Mouse (Mus musculus) olfactory bulb, adult 2 months (tissue): ENCODE measurements at regions not wholly inside any gene's neighbourhood (a gene's known extent, or its start where the extent isn't known, plus 50 kb on each side); places are given as distances from the start of the nearest gene placed in this dataset.
A peak's percentile ranks its signal among the peaks of the same experiment; 100 is the strongest.

Experiments used
- H3K27ac ChIP-seq: fragments of 200-500 bp; 2 replicates; pipeline ENCODE4 v1.5.1; 2012; ENCODE audit warnings: low read depth, low read length; ENCODE audit not compliant: insufficient read depth
- H3K4me1 ChIP-seq: fragments of 200-500 bp; 2 replicates; pipeline ENCODE4 v1.6.1; 2012; ENCODE audit warnings: low read length; ENCODE audit not compliant: control insufficient read depth, insufficient read depth
- H3K4me3 ChIP-seq: fragments of 200-500 bp; 2 replicates; pipeline ENCODE4 v1.5.1; 2012; ENCODE audit warnings: mild to moderate bottlenecking, low read depth, low read length, moderate library complexity; ENCODE audit not compliant: insufficient read depth
- CTCF ChIP-seq: fragments of 200-500 bp; IDR thresholded peaks from 2 replicates; pipeline ENCODE4 v1.5.1; 2012; ENCODE audit warnings: low read depth, mild to moderate bottlenecking, low read length, moderate library complexity; ENCODE audit not compliant: insufficient read depth
- POLR2A ChIP-seq: fragments of 200-500 bp; IDR thresholded peaks from 2 replicates; pipeline ENCODE4 v1.6.1; 2012; ENCODE audit warnings: mild to moderate bottlenecking, low read depth, low read length, moderate library complexity; ENCODE audit not compliant: insufficient read depth
- WGBS: fragments of 180-500 bp; shearing (Covaris S2); methylation state at CpG from one replicate; pipeline ENCODE4 v1.1.7; 2018; 5-methylcytosine and 5-hydroxymethylcytosine counted together

DNA sequence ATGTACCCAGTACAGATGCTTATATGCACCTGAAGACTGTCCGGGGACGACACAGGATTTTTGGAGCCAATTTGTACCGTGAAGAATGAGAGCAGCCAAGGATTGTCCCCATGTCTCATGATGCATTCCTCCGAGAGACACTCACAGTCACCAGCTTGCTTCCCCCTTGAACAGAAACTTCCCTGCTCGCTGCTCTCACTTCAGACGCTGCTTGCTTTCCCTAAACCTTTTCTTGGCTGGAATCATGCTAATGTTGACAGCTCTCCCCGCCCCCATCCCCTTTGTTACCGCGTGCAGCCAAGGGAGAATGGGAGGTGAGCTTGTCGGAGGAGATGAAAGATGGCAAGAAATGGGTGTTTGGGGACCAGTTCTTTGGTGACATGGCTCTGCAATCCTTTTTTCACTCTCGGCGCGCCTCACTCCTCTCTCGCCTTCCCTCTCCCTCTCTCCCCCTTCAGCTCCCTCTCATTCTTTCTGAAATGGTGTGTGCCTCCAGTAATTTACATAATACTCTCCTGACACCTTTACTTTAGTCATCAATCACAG lies 661.9 kb downstream of the Bcl11a start:
- TF ChIP-seq POLR2A (no peak), CTCF (no peak)
- H3K27ac ChIP-seq = peak overlapping the region; percentile 81
- peaks cover 12% of the 10 kb centered on the region for H3K4me1 ChIP-seq
- peak overlapping the region; percentile 28 for H3K4me3 ChIP-seq
- WGBS = 10% methylated on average over 14 of the region's 14 CpGs

GRCm38 (mm10) chr11:24740466-24740865 lies 662.6 kb downstream of the Bcl11a start:
- H3K4me1 ChIP-seq = peaks cover 12% of the 10 kb centered on the region
- WGBS = 67% methylated on average over 2 of the region's 2 CpGs
- TF ChIP-seq CTCF (no peak), POLR2A (no peak)
- H3K4me3 ChIP-seq = no peak overlapping the region
- peak overlapping the region; percentile 81; the same call in 1 of the 2 replicates for H3K27ac ChIP-seq

DNA sequence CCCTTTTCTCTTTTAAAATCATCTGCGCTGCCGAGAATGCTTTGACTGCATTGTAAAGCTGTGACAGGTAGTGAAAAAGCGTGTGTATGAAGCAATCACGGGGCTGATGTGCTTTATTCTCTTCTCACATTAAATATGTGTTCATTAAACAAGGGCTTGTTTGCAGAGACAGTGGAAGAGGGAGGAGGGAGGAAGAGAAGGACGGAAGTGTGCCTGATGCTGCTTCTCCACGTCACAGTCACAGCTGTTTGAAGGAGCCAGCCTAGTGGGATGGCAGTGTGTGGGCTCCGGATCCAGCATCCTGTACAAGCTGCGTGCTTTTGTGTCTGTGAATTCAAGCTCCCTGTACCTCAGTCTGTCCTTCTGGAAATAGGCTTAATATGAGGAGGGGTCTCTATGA lies 664.7 kb downstream of the Bcl11a start:
- WGBS = 29% methylated on average over 8 of the region's 8 CpGs
- TF ChIP-seq POLR2A (no peak), CTCF (no peak)
- H3K4me1 ChIP-seq = peaks cover 12% of the 10 kb centered on the region
- H3K4me3 ChIP-seq = no peak overlapping the region
- peak overlapping the region; percentile 47 for H3K27ac ChIP-seq

- TF ChIP-seq POLR2A = no peak
- no peak for TF ChIP-seq CTCF
- H3K4me3 ChIP-seq = no peak overlapping the region
- peak overlapping the region; percentile 47 for H3K27ac ChIP-seq
- 87% methylated on average over 1 of the region's 1 CpGs for WGBS
- H3K4me1 ChIP-seq = peaks cover 11% of the 10 kb centered on the region
Observed at GRCm38 (mm10) chr11:24743439-24743838, 665.6 kb downstream of the Bcl11a start.

- Histone ChIP-seq H3K27ac (no peak overlapping the region), H3K4me3 (no peak overlapping the region), H3K4me1 (peaks cover 4% of the 10 kb centered on the region)
- 90% methylated on average over 4 of the region's 4 CpGs for WGBS
- TF ChIP-seq POLR2A = no peak
- TF ChIP-seq CTCF = no peak
Observed at GRCm38 (mm10) chr11:24745841-24746240, 668.0 kb downstream of the Bcl11a start.

GRCm38 (mm10) chr11:24750144-24750779 lies 672.4 kb downstream of the Bcl11a start:
- H3K4me1 ChIP-seq = no peaks in the 10 kb centered on the region
- no peak for TF ChIP-seq CTCF
- no peak for TF ChIP-seq POLR2A
- 54% methylated on average over 7 of the region's 7 CpGs for WGBS
- H3K27ac ChIP-seq = no peak overlapping the region
- no peak overlapping the region for H3K4me3 ChIP-seq

DNA sequence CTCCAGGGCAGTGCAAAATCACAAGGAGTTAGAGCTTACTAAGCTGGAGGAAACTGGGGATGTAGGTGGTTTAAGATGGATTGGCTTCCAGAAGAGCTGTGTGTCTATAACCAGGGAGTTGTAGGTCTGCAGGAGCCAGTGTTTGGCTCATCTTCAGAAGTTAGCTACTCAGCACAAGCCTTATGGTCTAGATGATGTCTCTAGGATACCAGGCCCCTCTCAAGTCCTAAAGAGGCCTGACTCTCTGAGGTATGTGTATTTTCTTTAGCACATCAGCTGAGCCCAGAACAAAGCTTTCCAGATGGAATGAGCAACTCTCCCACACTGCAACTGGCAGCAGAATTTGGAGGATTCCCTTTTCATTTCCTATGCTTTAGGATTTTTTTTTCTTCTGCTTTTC lies 680.3 kb downstream of the Bcl11a start:
- H3K4me3 ChIP-seq = no peak overlapping the region
- no peak overlapping the region for H3K27ac ChIP-seq
- TF ChIP-seq POLR2A (no peak), CTCF (no peak)
- peaks cover 4% of the 10 kb centered on the region; the same call in 1 of the 2 replicates for H3K4me1 ChIP-seq

DNA sequence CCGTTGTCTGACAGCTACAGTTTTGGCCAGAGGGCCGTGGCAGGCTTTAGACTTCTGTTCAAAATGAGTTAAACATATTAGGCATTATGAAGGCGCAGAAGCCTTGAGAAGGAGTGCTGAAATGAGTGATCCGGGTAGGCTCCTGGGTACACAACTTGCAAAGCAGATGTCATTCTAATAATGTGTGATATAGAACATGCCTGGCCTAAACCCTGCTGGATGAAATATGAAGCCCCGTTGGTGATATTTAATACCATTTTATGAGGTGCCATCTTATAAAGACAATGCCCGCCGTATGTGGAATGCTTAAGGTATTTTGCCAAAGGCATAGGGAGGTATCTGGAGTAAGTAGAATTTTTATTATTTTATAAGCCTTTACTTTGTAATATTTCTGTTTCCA lies 705.6 kb downstream of the Bcl11a start:
- H3K4me3 ChIP-seq = no peak overlapping the region
- WGBS = 89% methylated on average over 7 of the region's 7 CpGs
- TF ChIP-seq POLR2A (no peak), CTCF (no peak)
- H3K4me1 ChIP-seq = no peaks in the 10 kb centered on the region
- no peak overlapping the region for H3K27ac ChIP-seq

DNA sequence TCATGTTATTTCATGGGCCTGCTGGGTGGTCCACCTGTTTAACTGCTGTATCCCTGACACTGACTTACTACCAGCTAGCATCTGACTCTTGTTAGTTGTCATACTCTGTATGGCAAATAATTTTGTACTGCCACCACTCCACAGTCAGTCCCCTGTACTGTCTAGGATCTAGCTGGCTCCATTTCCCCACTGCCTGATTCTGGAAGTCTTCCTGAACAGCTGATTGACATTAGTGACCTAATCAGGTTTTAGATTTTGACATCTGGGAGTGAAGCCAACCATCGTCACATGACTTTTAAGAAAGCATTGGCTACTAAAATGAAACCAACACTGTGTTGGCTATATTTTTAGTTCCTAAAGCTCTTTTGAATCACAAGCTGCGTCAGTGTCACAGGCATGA lies 711.3 kb downstream of the Bcl11a start:
- 74% methylated on average over 2 of the region's 2 CpGs for WGBS
- TF ChIP-seq POLR2A (no peak), CTCF (no peak)
- no peaks in the 10 kb centered on the region for H3K4me1 ChIP-seq

More for the DNA sequence above, 711.3 kb downstream of the Bcl11a start:
- Histone ChIP-seq H3K4me3 (no peak overlapping the region), H3K27ac (no peak overlapping the region)
